In genomic region chrX:152326996-152327688, GRCm38 (mm10) we compare ENCODE assay signal across 8 mouse cellular contexts. TPM values are rescaled to one million over a fixed set of nuclear protein-coding genes. Genes with fewer than 3 reads are reported as not detected.
DNase-seq lines count a peak whose midpoint lies in the region; ATAC-seq and TF ChIP-seq lines count a peak whose summit lies in the region.

TSS of gene Kantr (minus strand) at chrX:152327495.

- peak; percentile 100 for ATAC-seq in forebrain, embryonic 15.5 days (replicated peaks)
- peak; percentile 100 for ATAC-seq in liver, embryonic 16.5 days (ENCODE audit: low read depth)
- ATAC-seq in neural tube, embryonic 12.5 days (ENCODE audit: low FRiP score, low read depth) = peak; percentile 99

- DNase-seq in MEL-GATA-1-ER (ENCODE audit: extremely low read depth, low read depth) = peak; percentile 96
- peak; percentile 79 to 88 for DNase-seq in cerebellum, adult 18-20 months
- peak; percentile 69 to 77 for DNase-seq in heart, postnatal 14 days
- peak; percentile 66 for DNase-seq in large intestine, adult 2 months (ENCODE audit: low read depth, low spot score)

- TF ChIP-seq POLR2A in testis, adult 2 months (IDR thresholded peaks at IDR 0.05; ENCODE audit: control insufficient read depth, low read depth, low read length) = peak; percentile 53

- 15% methylated on average over 29 of the region's 29 CpGs for WGBS in forebrain, embryonic 15.5 days
- WGBS in large intestine, adult 2 months = 23% methylated on average over 29 of the region's 29 CpGs
- WGBS in liver, embryonic 16.5 days (ENCODE audit: insufficient replicate concordance) = 9% methylated on average over 29 of the region's 29 CpGs
- 14% methylated on average over 29 of the region's 29 CpGs for WGBS in neural tube, embryonic 12.5 days

- no peaks in the 10 kb centered on the region for H3K9me3 ChIP-seq in forebrain, embryonic 15.5 days
- H3K9me3 ChIP-seq in liver, embryonic 16.5 days (replicated peaks; ENCODE audit: control insufficient read depth, low read length) = no peaks in the 10 kb centered on the region
- no peaks in the 10 kb centered on the region for H3K9me3 ChIP-seq in neural tube, embryonic 12.5 days

- H3K4me3 ChIP-seq in forebrain, embryonic 15.5 days = peak within 1 kb of the TSS; percentile 61
- peak within 1 kb of the TSS; percentile 71 for H3K4me3 ChIP-seq in liver, embryonic 16.5 days (ENCODE audit: low read depth, low read length)
- H3K4me3 ChIP-seq in neural tube, embryonic 12.5 days = peak within 1 kb of the TSS; percentile 50
- H3K4me3 ChIP-seq in testis, adult 2 months (ENCODE audit: control insufficient read depth, low read depth, low read length) = peak within 1 kb of the TSS; percentile 74

- H3K27me3 ChIP-seq in forebrain, embryonic 15.5 days = peaks cover 7% of the 10 kb centered on the region; the same call in 1 of the 2 replicates
- H3K27me3 ChIP-seq in liver, embryonic 16.5 days (ENCODE audit: control insufficient read depth, insufficient read depth, low read depth, low read length) = no peaks in the 10 kb centered on the region; the same call in 1 of the 2 replicates
- peaks cover 8% of the 10 kb centered on the region for H3K27me3 ChIP-seq in neural tube, embryonic 12.5 days (replicated peaks)
- H3K27me3 ChIP-seq in testis, adult 2 months (ENCODE audit: control insufficient read depth, insufficient read depth, low read length) = no peaks in the 10 kb centered on the region

- no peaks in the 10 kb centered on the region for H3K36me3 ChIP-seq in forebrain, embryonic 15.5 days
- no peaks in the 10 kb centered on the region for H3K36me3 ChIP-seq in liver, embryonic 16.5 days (ENCODE audit: control insufficient read depth, insufficient read depth)
- no peaks in the 10 kb centered on the region for H3K36me3 ChIP-seq in neural tube, embryonic 12.5 days
- no peaks in the 10 kb centered on the region for H3K36me3 ChIP-seq in testis, adult 2 months (ENCODE audit: control insufficient read depth, insufficient read depth, low read length)

- peak within 1 kb of the TSS; percentile 53 for H3K4me2 ChIP-seq in forebrain, embryonic 15.5 days (replicated peaks)
- H3K4me2 ChIP-seq in liver, embryonic 16.5 days (ENCODE audit: low read depth, low read length) = peak within 1 kb of the TSS; percentile 77
- H3K4me2 ChIP-seq in neural tube, embryonic 12.5 days (replicated peaks) = peak within 1 kb of the TSS; percentile 60

- no peak for TF ChIP-seq CTCF in testis, adult 2 months (IDR thresholded peaks at IDR 0.05; ENCODE audit: control insufficient read depth, insufficient read depth, insufficient replicate concordance, low read depth, low read length)

- peak within 1 kb of the TSS; percentile 64 for H3K9ac ChIP-seq in forebrain, embryonic 15.5 days (replicated peaks)
- peak within 1 kb of the TSS; percentile 63 for H3K9ac ChIP-seq in liver, embryonic 16.5 days (ENCODE audit: low read depth, low read length)
- peak within 1 kb of the TSS; percentile 58 for H3K9ac ChIP-seq in neural tube, embryonic 12.5 days

- peak within 1 kb of the TSS; percentile 70 for H3K27ac ChIP-seq in forebrain, embryonic 15.5 days (replicated peaks)
- peak within 1 kb of the TSS; percentile 37; the same call in 1 of the 2 replicates for H3K27ac ChIP-seq in liver, embryonic 16.5 days (ENCODE audit: low read length)
- H3K27ac ChIP-seq in neural tube, embryonic 12.5 days = no peak within 1 kb of the TSS
- peak within 1 kb of the TSS; percentile 21; the same call in 1 of the 2 replicates for H3K27ac ChIP-seq in testis, adult 2 months (ENCODE audit: control insufficient read depth, insufficient read depth, low read depth, low read length)

- intact Hi-C loops in heart, postnatal 14 days (cut with DNase I) = no loop called here

- H3K4me1 ChIP-seq in forebrain, embryonic 15.5 days = peaks cover 10% of the 10 kb centered on the region
- peaks cover 8% of the 10 kb centered on the region; the same call in 1 of the 2 replicates for H3K4me1 ChIP-seq in liver, embryonic 16.5 days (ENCODE audit: control insufficient read depth, low read depth, low read length)
- H3K4me1 ChIP-seq in neural tube, embryonic 12.5 days = no peaks in the 10 kb centered on the region
- H3K4me1 ChIP-seq in testis, adult 2 months (ENCODE audit: control insufficient read depth, insufficient read depth, low read length) = no peaks in the 10 kb centered on the region

RNA-seq across cellular contexts. Expression of gene Kantr, which starts in this region (rescaled TPM):
- 25.7 and 27.9 TPM in 2 replicates for polyA plus RNA-seq in forebrain, embryonic 15.5 days (2015; fragmentation: Nextera tagmentation; extraction: Ambion mirVana)
- 1 to 10 TPM; 3.2 to 3.8 TPM for total RNA-seq in heart, postnatal 14 days (2021)
- polyA plus RNA-seq in large intestine, adult 2 months (2012; rRNA removed) = 1.3 and 3.0 TPM in 2 replicates
- 2.8 and 3.4 TPM in 2 replicates for polyA plus RNA-seq in liver, embryonic 16.5 days (2015; fragmentation: Nextera tagmentation; extraction: Ambion mirVana)
- 18.6 and 19.0 TPM in 2 replicates for polyA plus RNA-seq in neural tube, embryonic 12.5 days (2016; fragmentation: Nextera tagmentation; extraction: Ambion mirVana)
- polyA plus RNA-seq in testis, adult 2 months (2012; rRNA removed) = 1.8 and 2.6 TPM in 2 replicates
